In genomic region chr9:62550661-62551093, GRCm38 (mm10) we compare ENCODE assay signal across 8 mouse cellular contexts. TPM values are rescaled to one million over a fixed set of nuclear protein-coding genes. Genes with fewer than 3 reads are reported as not detected.
DNase-seq lines count a peak whose midpoint lies in the region; ATAC-seq and TF ChIP-seq lines count a peak whose summit lies in the region.

No protein-coding gene starts in this region.

- DNase-seq in frontal cortex, postnatal 36 days (ENCODE audit: low spot score in 2 of 2): peak; percentile 60 to 62
- DNase-seq in frontal cortex, postnatal 25 days (ENCODE audit: low spot score in 2 of 2): no peak
- peak; percentile 71 for DNase-seq in kidney, adult 9 months
- DNase-seq in lung, postnatal 0 days (ENCODE audit: low spot score): peak; percentile 69
- DNase-seq in thymus, adult 2 months: peak; percentile 86

- no peaks in the 10 kb centered on the region for H3K79me2 ChIP-seq in C2C12 (ENCODE audit: control insufficient read depth, insufficient read depth)

- H3K4me1 ChIP-seq in bone marrow, adult 2 months (ENCODE audit: control insufficient read depth, insufficient read depth, low read length): no peaks in the 10 kb centered on the region
- no peaks in the 10 kb centered on the region for H3K4me1 ChIP-seq in embryonic facial prominence, embryonic 15.5 days
- H3K4me1 ChIP-seq in lung, postnatal 0 days (ENCODE audit: insufficient read depth, low read depth, low read length): no peaks in the 10 kb centered on the region
- no peaks in the 10 kb centered on the region for H3K4me1 ChIP-seq in thymus, adult 2 months (replicated peaks; ENCODE audit: control insufficient read depth, insufficient read depth, low read length)

- no peak overlapping the region for H3K27ac ChIP-seq in bone marrow, adult 2 months (ENCODE audit: control insufficient read depth, insufficient read depth, low read depth, low read length, poor library complexity)
- H3K27ac ChIP-seq in embryonic facial prominence, embryonic 15.5 days (replicated peaks): no peak overlapping the region
- H3K27ac ChIP-seq in lung, postnatal 0 days (ENCODE audit: low read length): no peak overlapping the region
- no peak overlapping the region for H3K27ac ChIP-seq in thymus, adult 2 months (ENCODE audit: control insufficient read depth, insufficient read depth, low read length)

- H3K36me3 ChIP-seq in C2C12 (ENCODE audit: control insufficient read depth, insufficient read depth): no peaks in the 10 kb centered on the region
- H3K36me3 ChIP-seq in embryonic facial prominence, embryonic 15.5 days: no peaks in the 10 kb centered on the region
- H3K36me3 ChIP-seq in lung, postnatal 0 days (ENCODE audit: insufficient read depth, low read length): no peaks in the 10 kb centered on the region
- no peaks in the 10 kb centered on the region for H3K36me3 ChIP-seq in thymus, adult 2 months (ENCODE audit: control insufficient read depth, insufficient read depth, low read length)

- no peak overlapping the region for H3ac ChIP-seq in C2C12 (ENCODE audit: control insufficient read depth, insufficient read length, low read depth)

- WGBS in bone marrow, adult 2 months: 44% methylated on average over 11 of the region's 11 CpGs
- WGBS in embryonic facial prominence, embryonic 15.5 days: 44% methylated on average over 11 of the region's 11 CpGs
- 47% methylated on average over 11 of the region's 11 CpGs for WGBS in lung, postnatal 0 days
- WGBS in thymus, adult 2 months: 49% methylated on average over 11 of the region's 11 CpGs

- no peak for TF ChIP-seq EP300 in lung, postnatal 0 days (IDR thresholded peaks at IDR 0.05)

- H3K4me2 ChIP-seq in embryonic facial prominence, embryonic 15.5 days (replicated peaks): no peak overlapping the region
- H3K4me2 ChIP-seq in lung, postnatal 0 days (replicated peaks; ENCODE audit: low read depth, low read length): no peak overlapping the region

- no peak overlapping the region for H3K9ac ChIP-seq in embryonic facial prominence, embryonic 15.5 days
- no peak overlapping the region for H3K9ac ChIP-seq in lung, postnatal 0 days (replicated peaks; ENCODE audit: low read depth)

- H3K4me3 ChIP-seq in C2C12 (ENCODE audit: insufficient read depth, poor library complexity, severe bottlenecking): no peak overlapping the region
- no peak overlapping the region for H3K4me3 ChIP-seq in bone marrow, adult 2 months (replicated peaks; ENCODE audit: control insufficient read depth, low read depth, low read length)
- no peak overlapping the region for H3K4me3 ChIP-seq in embryonic facial prominence, embryonic 15.5 days (replicated peaks)
- H3K4me3 ChIP-seq in lung, postnatal 0 days (ENCODE audit: low read depth, low read length): no peak overlapping the region
- no peak overlapping the region for H3K4me3 ChIP-seq in thymus, adult 2 months (ENCODE audit: control insufficient read depth, insufficient read depth, low read length)

- peak; percentile 82 for TF ChIP-seq CTCF in C2C12 (IDR thresholded peaks at IDR 0.05; ENCODE audit: control insufficient read depth, insufficient read depth, insufficient read length)
- TF ChIP-seq CTCF in bone marrow, adult 2 months (IDR thresholded peaks at IDR 0.05; ENCODE audit: control insufficient read depth, insufficient read depth, low read length): peak; percentile 76; the same call in 1 of the 2 replicates
- TF ChIP-seq CTCF in lung, postnatal 0 days (IDR thresholded peaks at IDR 0.05): peak; percentile 84
- peak; percentile 97 for TF ChIP-seq CTCF in thymus, adult 2 months (IDR thresholded peaks at IDR 0.05; ENCODE audit: borderline replicate concordance, control insufficient read depth, extremely low read depth, insufficient read depth, low read length, poor library complexity)

- H3K79me3 ChIP-seq in C2C12 (ENCODE audit: low read depth): no peaks in the 10 kb centered on the region

- H3K9me3 ChIP-seq in embryonic facial prominence, embryonic 15.5 days (replicated peaks): no peaks in the 10 kb centered on the region
- no peaks in the 10 kb centered on the region for H3K9me3 ChIP-seq in lung, postnatal 0 days (ENCODE audit: low read length)

- no peaks in the 10 kb centered on the region for H3K27me3 ChIP-seq in C2C12 (ENCODE audit: control insufficient read depth, insufficient read depth, insufficient read length)
- no peaks in the 10 kb centered on the region for H3K27me3 ChIP-seq in embryonic facial prominence, embryonic 15.5 days
- H3K27me3 ChIP-seq in lung, postnatal 0 days (replicated peaks; ENCODE audit: insufficient read depth, low read length): no peaks in the 10 kb centered on the region
- no peaks in the 10 kb centered on the region for H3K27me3 ChIP-seq in thymus, adult 2 months (ENCODE audit: control insufficient read depth, insufficient read depth, low read length)

- TF ChIP-seq POLR2A in bone marrow, adult 2 months (IDR thresholded peaks at IDR 0.05; ENCODE audit: borderline replicate concordance, control insufficient read depth, low read depth, low read length): no peak
- TF ChIP-seq POLR2A in thymus, adult 2 months (IDR thresholded peaks at IDR 0.05; ENCODE audit: control insufficient read depth, extremely low read depth, insufficient read depth, low read length, poor library complexity): no peak

- 0 out of 2 replicates have a peak, but pooled peaks have one; percentile 34 for ATAC-seq in embryonic facial prominence, embryonic 15.5 days (ENCODE audit: insufficient number of reproducible peaks, low FRiP score, low TSS enrichment, low read depth)
- peak; percentile 67 for ATAC-seq in lung, postnatal 0 days

TF ChIP-seq in C2C12, 6 proteins besides CTCF, POLR2A, EP300 and RAD21:
- TF ChIP-seq USF1 (IDR thresholded peaks at IDR 0.05; ENCODE audit: low read depth) (peak; percentile 27), MYOD1 (IDR thresholded peaks at IDR 0.05; ENCODE audit: control insufficient read depth, insufficient read length, low read depth) (no peak)

RNA-seq across cellular contexts. Expression of gene Coro2b, which starts 13.8 kb away (rescaled TPM):
- 9.9 TPM for polyA plus RNA-seq in C2C12 (2012; fragmentation: generic; extraction: Trizol)
- polyA plus RNA-seq in bone marrow, adult 2 months (2011; ENCODE audit: insufficient read depth, insufficient read length, low replicate concordance, missing spikeins): 0.27 and 2.8 TPM in 2 replicates
- 9.5 and 10.3 TPM in 2 replicates for polyA plus RNA-seq in embryonic facial prominence, embryonic 15.5 days (2015; fragmentation: Nextera tagmentation; extraction: Ambion mirVana)
- polyA plus RNA-seq in lung, postnatal 0 days (2015; fragmentation: Nextera tagmentation; extraction: Ambion mirVana): 13.9 and 15.8 TPM in 2 replicates
- polyA plus RNA-seq in thymus, adult 2 months (2012; rRNA removed): 18.1 and 18.2 TPM in 2 replicates

Comparison
In these comparisons a context has a peak if more than half of its experiments do, and no peak if none do; other contexts are left out.
1. DNase-seq: peak in frontal cortex, postnatal 36 days (2 of 2), kidney, adult 9 months (single experiment), lung, postnatal 0 days (single experiment) and thymus, adult 2 months (single experiment); none in frontal cortex, postnatal 25 days (0 of 2).
2. Peak in every context shown above with its lines, with median percentiles within 50 percentile points of each other: CTCF ChIP-seq.